Mouse (Mus musculus) forebrain, embryonic 13.5 days (tissue): ENCODE measurements around the gene Mfsd12. TPM values are rescaled to one million over a fixed set of nuclear protein-coding genes. Genes with fewer than 3 reads are reported as not detected.
A peak's percentile ranks its signal among the peaks of the same experiment; 100 is the strongest.

Experiments
- ATAC-seq: fragments of 200-750 bp; cut with Nextera tagmentation; 2 replicates; pipeline ENCODE4 v1.8.0; 2017
- H3K27ac ChIP-seq: fragments of 300-500 bp; sonication (generic); 2 replicates; pipeline ENCODE4 v1.5.1; 2015; ENCODE audit warnings: inconsistent platforms, mild to moderate bottlenecking, moderate library complexity
- H3K27me3 ChIP-seq: fragments of 300-500 bp; sonication (generic); 2 replicates; pipeline ENCODE4 v1.6.1; 2015; ENCODE audit warnings: mild to moderate bottlenecking, inconsistent platforms
- H3K36me3 ChIP-seq: fragments of 300-500 bp; sonication (generic); 2 replicates; pipeline ENCODE4 v1.6.1; 2015; ENCODE audit warnings: mild to moderate bottlenecking, inconsistent platforms; ENCODE audit not compliant: poor library complexity, severe bottlenecking
- H3K4me1 ChIP-seq: fragments of 300-500 bp; sonication (generic); 2 replicates; pipeline ENCODE4 v1.6.1; 2015; ENCODE audit warnings: inconsistent platforms
- H3K4me2 ChIP-seq: fragments of 300-500 bp; sonication (generic); 2 replicates; pipeline ENCODE4 v1.6.1; 2015; ENCODE audit warnings: inconsistent platforms, mild to moderate bottlenecking, moderate library complexity
- H3K4me3 ChIP-seq: fragments of 300-500 bp; sonication (generic); 2 replicates; pipeline ENCODE4 v1.5.1; 2015; ENCODE audit warnings: mild to moderate bottlenecking, inconsistent platforms
- H3K9ac ChIP-seq: fragments of 300-500 bp; sonication (generic); 2 replicates; pipeline ENCODE4 v1.6.1; 2015; ENCODE audit warnings: mild to moderate bottlenecking, inconsistent platforms
- H3K9me3 ChIP-seq: fragments of 300-500 bp; sonication (generic); replicated peaks from 2 replicates; pipeline ENCODE4 v1.6.1; 2016; ENCODE audit warnings: inconsistent platforms
- WGBS: fragments of 180-500 bp; shearing (Covaris S2); methylation state at CpG from one replicate; pipeline ENCODE4 v1.1.7; 2015; 5-methylcytosine and 5-hydroxymethylcytosine counted together
- polyA plus RNA-seq: library from polyadenylated mRNA; unstranded; fragments of >200 nt; fragmentation: Nextera tagmentation; extraction: Ambion mirVana; gene quantifications from 2 replicates; pipeline ENCODE4 v1.2.1, GENCODE M21; 2015

Gene Mfsd12
- polyA plus RNA-seq, 1 experiment from 2014 or later = 6.3 TPM

- peak; percentile 93 for ATAC-seq
- Histone ChIP-seq H3K4me1 (peaks cover 42% of the 10 kb centered on the region), H3K36me3 (peaks cover 62% of the 10 kb centered on the region), H3K9ac (peak within 1 kb of the TSS; percentile 90), H3K9me3 (no peaks in the 10 kb centered on the region), H3K27me3 (no peaks in the 10 kb centered on the region), H3K27ac (peak within 1 kb of the TSS; percentile 88), H3K4me2 (peak within 1 kb of the TSS; percentile 85), H3K4me3 (peak within 1 kb of the TSS; percentile 96)
- under 1% methylated on average over 68 of the region's 68 CpGs for WGBS
Measured at GRCm38 (mm10) chr10:81320550-81321347, 36.5 kb upstream of the Mfsd12 start, which contains the start of gene Cactin. Gene Cactin (plus strand): TSS chr10:81321103.

GRCm38 (mm10) chr10:81321436-81321835, 35.9 kb upstream of the Mfsd12 start:
- Histone ChIP-seq H3K4me3 (peak overlapping the region; percentile 96), H3K4me2 (peak overlapping the region; percentile 85), H3K9me3 (no peaks in the 10 kb centered on the region), H3K9ac (peak overlapping the region; percentile 90), H3K36me3 (peaks cover 62% of the 10 kb centered on the region), H3K27me3 (no peaks in the 10 kb centered on the region), H3K27ac (peak overlapping the region; percentile 88), H3K4me1 (peaks cover 39% of the 10 kb centered on the region)
- WGBS = 3% methylated on average over 20 of the region's 20 CpGs
- peak; percentile 0; the same call in 1 of the 2 replicates for ATAC-seq

GRCm38 (mm10) chr10:81322444-81322843, 34.8 kb upstream of the Mfsd12 start:
- ATAC-seq = no peak
- WGBS = 96% methylated on average over 27 of the region's 27 CpGs
- peak overlapping the region; percentile 96; the same call in 1 of the 2 replicates for H3K4me3 ChIP-seq
- no peak overlapping the region for H3K27ac ChIP-seq
- H3K27me3 ChIP-seq = no peaks in the 10 kb centered on the region
- H3K4me2 ChIP-seq = peak overlapping the region; percentile 85
- no peaks in the 10 kb centered on the region for H3K9me3 ChIP-seq
- H3K9ac ChIP-seq = no peak overlapping the region
- H3K36me3 ChIP-seq = peaks cover 67% of the 10 kb centered on the region
- H3K4me1 ChIP-seq = peaks cover 30% of the 10 kb centered on the region

GRCm38 (mm10) chr10:81323141-81323775, 34.0 kb upstream of the Mfsd12 start:
- H3K9me3 ChIP-seq = no peaks in the 10 kb centered on the region
- 93% methylated on average over 23 of the region's 23 CpGs for WGBS
- no peak overlapping the region; the same call in 1 of the 2 replicates for H3K4me2 ChIP-seq
- peaks cover 67% of the 10 kb centered on the region for H3K36me3 ChIP-seq
- ATAC-seq = no peak
- peaks cover 30% of the 10 kb centered on the region for H3K4me1 ChIP-seq
- no peak overlapping the region for H3K27ac ChIP-seq
- no peak overlapping the region for H3K4me3 ChIP-seq
- H3K27me3 ChIP-seq = no peaks in the 10 kb centered on the region
- no peak overlapping the region for H3K9ac ChIP-seq

- Histone ChIP-seq H3K27ac (no peak overlapping the region), H3K4me3 (peak overlapping the region; percentile 13; the same call in 1 of the 2 replicates), H3K27me3 (no peaks in the 10 kb centered on the region), H3K9me3 (no peaks in the 10 kb centered on the region), H3K36me3 (peaks cover 63% of the 10 kb centered on the region), H3K4me1 (peaks cover 26% of the 10 kb centered on the region), H3K9ac (no peak overlapping the region), H3K4me2 (no peak overlapping the region)
- WGBS = 94% methylated on average over 18 of the region's 18 CpGs
- ATAC-seq = no peak
Measured at GRCm38 (mm10) chr10:81323791-81324530, 33.3 kb upstream of the Mfsd12 start.

GRCm38 (mm10) chr10:81325176-81325575, 32.1 kb upstream of the Mfsd12 start:
- Histone ChIP-seq H3K27ac (no peak overlapping the region), H3K4me1 (peaks cover 16% of the 10 kb centered on the region), H3K36me3 (peaks cover 63% of the 10 kb centered on the region), H3K4me2 (no peak overlapping the region), H3K9me3 (no peaks in the 10 kb centered on the region), H3K27me3 (no peaks in the 10 kb centered on the region), H3K4me3 (no peak overlapping the region), H3K9ac (no peak overlapping the region)
- 95% methylated on average over 21 of the region's 21 CpGs for WGBS
- ATAC-seq = no peak

- Histone ChIP-seq H3K27me3 (no peaks in the 10 kb centered on the region), H3K36me3 (peaks cover 63% of the 10 kb centered on the region), H3K9me3 (no peaks in the 10 kb centered on the region), H3K4me2 (no peak overlapping the region), H3K27ac (no peak overlapping the region), H3K4me1 (peaks cover 16% of the 10 kb centered on the region), H3K9ac (no peak overlapping the region), H3K4me3 (no peak overlapping the region)
- no peak for ATAC-seq
- WGBS = 95% methylated on average over 18 of the region's 18 CpGs
Measured at GRCm38 (mm10) chr10:81325781-81326180, 31.5 kb upstream of the Mfsd12 start.

- H3K9me3 ChIP-seq = no peaks in the 10 kb centered on the region
- peaks cover 5% of the 10 kb centered on the region for H3K27me3 ChIP-seq
- H3K4me2 ChIP-seq = no peak overlapping the region
- ATAC-seq = no peak
- no peak overlapping the region for H3K4me3 ChIP-seq
- peaks cover 12% of the 10 kb centered on the region for H3K4me1 ChIP-seq
- H3K9ac ChIP-seq = no peak overlapping the region
- peaks cover 63% of the 10 kb centered on the region for H3K36me3 ChIP-seq
- no peak overlapping the region for H3K27ac ChIP-seq
- WGBS = 83% methylated on average over 6 of the region's 6 CpGs
Measured at GRCm38 (mm10) chr10:81326858-81327257, 30.4 kb upstream of the Mfsd12 start.

- Histone ChIP-seq H3K9ac (no peak overlapping the region), H3K36me3 (peaks cover 54% of the 10 kb centered on the region), H3K4me2 (no peak overlapping the region), H3K27ac (no peak overlapping the region; the same call in 1 of the 2 replicates), H3K9me3 (no peaks in the 10 kb centered on the region), H3K27me3 (peaks cover 16% of the 10 kb centered on the region), H3K4me1 (0 out of 2 replicates have a peak, but pooled peaks cover under 1% of the 10 kb centered on the region), H3K4me3 (no peak overlapping the region)
- 58% methylated on average over 2 of the region's 2 CpGs for WGBS
- no peak for ATAC-seq
Measured at GRCm38 (mm10) chr10:81327959-81328358, 29.3 kb upstream of the Mfsd12 start.

- Histone ChIP-seq H3K9ac (peak within 1 kb of the TSS; percentile 27; the same call in 1 of the 2 replicates), H3K36me3 (peaks cover 50% of the 10 kb centered on the region), H3K4me2 (no peak within 1 kb of the TSS), H3K4me3 (no peak within 1 kb of the TSS), H3K27ac (no peak within 1 kb of the TSS; the same call in 1 of the 2 replicates), H3K4me1 (no peaks in the 10 kb centered on the region), H3K9me3 (no peaks in the 10 kb centered on the region), H3K27me3 (peaks cover 20% of the 10 kb centered on the region)
- 15% methylated on average over 10 of the region's 10 CpGs for WGBS
- ATAC-seq = no peak; the same call in 1 of the 2 replicates
Measured at GRCm38 (mm10) chr10:81328386-81328785, 28.9 kb upstream of the Mfsd12 start, which contains the start of gene Tbxa2r. Gene Tbxa2r (plus strand): TSS chr10:81328731.

- H3K4me2 ChIP-seq = no peak overlapping the region
- no peaks in the 10 kb centered on the region for H3K4me1 ChIP-seq
- no peak overlapping the region for H3K4me3 ChIP-seq
- no peak overlapping the region for H3K27ac ChIP-seq
- ATAC-seq = no peak
- H3K27me3 ChIP-seq = peaks cover 25% of the 10 kb centered on the region
- H3K9me3 ChIP-seq = no peaks in the 10 kb centered on the region
- H3K9ac ChIP-seq = peak overlapping the region; percentile 37; the same call in 1 of the 2 replicates
- 76% methylated on average over 10 of the region's 10 CpGs for WGBS
- peaks cover 40% of the 10 kb centered on the region for H3K36me3 ChIP-seq
Measured at GRCm38 (mm10) chr10:81329194-81329975, 27.9 kb upstream of the Mfsd12 start.
